ENCODE assay signal across 26 mouse cellular contexts in the genomic region with DNA sequence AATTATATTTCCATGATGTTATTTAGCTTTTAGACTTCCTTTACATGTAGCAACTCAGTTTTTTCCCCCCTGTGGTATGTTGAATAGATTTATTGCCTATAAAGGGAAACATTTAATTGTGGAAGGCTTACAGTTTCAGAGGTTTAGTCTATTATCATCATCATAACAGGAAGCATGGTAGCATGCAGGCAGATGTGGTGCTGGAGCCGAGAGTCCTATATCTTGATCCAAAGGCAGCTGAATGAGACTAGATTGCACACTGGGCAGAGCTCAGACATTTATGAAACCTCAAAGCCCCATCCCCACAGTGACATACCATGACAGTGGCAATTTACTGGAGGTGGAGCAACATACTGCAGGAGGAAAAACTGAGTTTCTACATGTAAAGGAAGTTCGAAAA. TPM values are rescaled to one million over a fixed set of nuclear protein-coding genes. Genes with fewer than 3 reads are reported as not detected.
A peak's percentile ranks its signal among the peaks of the same experiment; 100 is the strongest.
DNase-seq lines count a peak whose midpoint lies in the region; ATAC-seq and TF ChIP-seq lines count a peak whose summit lies in the region.
"Had no signal": no experiment of that assay in that cellular context is flagged by ENCODE, and none has a peak within 500 bp of the region (broad histone marks: within the 10 kb centered on the region; RNA-seq: fewer than 3 reads in every experiment).

No protein-coding gene starts in this region.

- H3K79me2 ChIP-seq in MEL (ENCODE audit: control insufficient read depth, insufficient read depth, low read length, poor library complexity) (no peaks in the 10 kb centered on the region), macrophage (ENCODE audit: inconsistent target) (peaks cover 92% of the 10 kb centered on the region)

- H3K4me3 ChIP-seq in MEL (ENCODE audit: control insufficient read depth in 1 of 2, insufficient read depth in 1 of 2, low read depth in 2 of 2, low read length in 2 of 2) (no peak overlapping the region), macrophage (ENCODE audit: inconsistent target) (no peak overlapping the region)
- H3K4me3 ChIP-seq in midbrain, postnatal 0 days (ENCODE audit: low read depth, low read length): no peak overlapping the region
- H3K4me3 ChIP-seq: forebrain, embryonic 10.5 days; forebrain, embryonic 13.5 days; heart, embryonic 12.5 days; heart, embryonic 15.5 days had no signal

- H3K4me1 ChIP-seq in MEL (ENCODE audit: control insufficient read depth in 1 of 2, insufficient read depth in 2 of 2, low read length in 2 of 2): peaks cover 22 to 39% of the 10 kb centered on the region in 2 experiments
- no peaks in the 10 kb centered on the region for H3K4me1 ChIP-seq in midbrain, postnatal 0 days (ENCODE audit: insufficient read depth, low read length)

- no peak overlapping the region for H3K27ac ChIP-seq in MEL (ENCODE audit: control insufficient read depth, low read depth, low read length)
- peak overlapping the region; percentile 96 for H3K27ac ChIP-seq in macrophage
- H3K27ac ChIP-seq in midbrain, postnatal 0 days (ENCODE audit: low read depth, low read length): no peak overlapping the region
- H3K27ac ChIP-seq: forebrain, embryonic 10.5 days; forebrain, embryonic 13.5 days; heart, embryonic 15.5 days; hindbrain, embryonic 14.5 days; hindbrain, postnatal 0 days had no signal

- H3K36me3 ChIP-seq in MEL (ENCODE audit: control insufficient read depth in 1 of 2, insufficient read depth in 2 of 2, low read length in 2 of 2) (peaks cover 0 to 21% of the 10 kb centered on the region in 2 experiments; a peak in 2 of 4 replicates), macrophage (ENCODE audit: inconsistent target) (no peaks in the 10 kb centered on the region; the same call in 1 of the 2 replicates)
- H3K36me3 ChIP-seq in midbrain, postnatal 0 days (ENCODE audit: insufficient read depth, low read length): no peaks in the 10 kb centered on the region
- H3K36me3 ChIP-seq: forebrain, embryonic 10.5 days; heart, embryonic 12.5 days; heart, embryonic 15.5 days had no signal

- no peak overlapping the region for H3K4me2 ChIP-seq in midbrain, postnatal 0 days (ENCODE audit: low read depth, low read length, poor library complexity, severe bottlenecking)
- H3K4me2 ChIP-seq: forebrain, embryonic 13.5 days; heart, embryonic 12.5 days; heart, embryonic 15.5 days; hindbrain, embryonic 14.5 days had no signal

- H3K9ac ChIP-seq in MEL (ENCODE audit: control insufficient read depth, low read depth, low read length, poor library complexity, severe bottlenecking): no peak overlapping the region
- H3K9ac ChIP-seq in midbrain, postnatal 0 days (replicated peaks; ENCODE audit: low read length, poor library complexity, severe bottlenecking): no peak overlapping the region
- H3K9ac ChIP-seq: forebrain, embryonic 13.5 days; heart, embryonic 12.5 days; heart, embryonic 15.5 days; hindbrain, embryonic 14.5 days had no signal

- no peaks in the 10 kb centered on the region for H3K27me3 ChIP-seq in MEL (ENCODE audit: control insufficient read depth in 1 of 2, insufficient read depth in 2 of 2, low read length in 2 of 2)
- no peaks in the 10 kb centered on the region for H3K27me3 ChIP-seq in midbrain, postnatal 0 days (ENCODE audit: insufficient read depth, low read length)
- H3K27me3 ChIP-seq: forebrain, embryonic 13.5 days; heart, embryonic 12.5 days; heart, embryonic 15.5 days had no signal

- TF ChIP-seq CTCF in MEL (IDR thresholded peaks at IDR 0.05 in 2 of 3, conservative IDR thresholded peaks at IDR 0.05 in 1 of 3; ENCODE audit: control insufficient read depth in 1 of 3, insufficient read depth in 1 of 3, low read depth in 2 of 3, low read length in 3 of 3, poor library complexity in 1 of 3, severe bottlenecking in 1 of 3): no peak
- TF ChIP-seq CTCF in midbrain, postnatal 0 days (IDR thresholded peaks at IDR 0.05): no peak

- WGBS in macrophage (ENCODE audit: missing documents): 45% methylated on average over 2 of the region's 2 CpGs
- 84% methylated on average over 2 of the region's 2 CpGs for WGBS in midbrain, postnatal 0 days

- TF ChIP-seq EP300 in MEL (IDR thresholded peaks at IDR 0.05; ENCODE audit: low read depth in 1 of 2, low read length in 2 of 2): peak; percentile 62 to 66

- DNase-seq in CD4-positive, CD25-positive, alpha-beta regulatory T cell, adult 2 months (ENCODE audit: low read depth, low spot score): peak; percentile 9
- DNase-seq in MEL (ENCODE audit: low read depth, low spot score): peak; percentile 59
- no peak for DNase-seq in midbrain, postnatal 0 days (ENCODE audit: low spot score)
- no peak for DNase-seq in adrenal gland, postnatal 4 days (ENCODE audit: low spot score in 2 of 2)
- DNase-seq in thymus, postnatal 0 days (ENCODE audit: low spot score): no peak
- DNase-seq: adrenal gland, postnatal 10 days; adrenal gland, postnatal 36 days; cerebellum, adult 11-12 months; cerebellum, adult 8-10 months; cerebellum, postnatal 10 days; cerebellum, postnatal 36 days; gastrocnemius, postnatal 10 days; gastrocnemius, postnatal 36 days; heart, adult 11 months; heart, postnatal 10 days; heart, postnatal 4 days had no signal

- H3K9me3 ChIP-seq in MEL (replicated peaks; ENCODE audit: insufficient read depth, low read length): no peaks in the 10 kb centered on the region
- H3K9me3 ChIP-seq in midbrain, postnatal 0 days (ENCODE audit: low read length): no peaks in the 10 kb centered on the region
- H3K9me3 ChIP-seq: forebrain, embryonic 10.5 days; forebrain, embryonic 13.5 days; heart, embryonic 12.5 days; heart, embryonic 15.5 days had no signal

- peak; percentile 40 for ATAC-seq in common myeloid progenitor, adult 5-6 weeks (replicated peaks; ENCODE audit: low read depth, poor library complexity, severe bottlenecking)
- ATAC-seq in midbrain, postnatal 0 days (ENCODE audit: low FRiP score): no peak
- ATAC-seq: forebrain, embryonic 13.5 days; forebrain, embryonic 16.5 days; hindbrain, postnatal 0 days; intestine, postnatal 0 days had no signal

- TF ChIP-seq POLR2A in MEL (IDR thresholded peaks at IDR 0.05; ENCODE audit: control insufficient read depth in 1 of 2, insufficient read depth in 1 of 2, low read depth in 1 of 2, low read length in 2 of 2, poor library complexity in 1 of 2): no peak

- TF ChIP-seq RAD21 in MEL (IDR thresholded peaks at IDR 0.05; ENCODE audit: low read depth, low read length): no peak

TF ChIP-seq in MEL, 35 proteins besides CTCF, POLR2A, EP300 and RAD21:
- TF ChIP-seq RCOR1 (IDR thresholded peaks at IDR 0.05; ENCODE audit: low read depth, low read length): peak; percentile 23; the same call in 1 of the 2 replicates
- no peak for TF ChIP-seq POLR2AphosphoS5 (IDR thresholded peaks at IDR 0.05; ENCODE audit: borderline replicate concordance, low read depth, low read length)
- TF ChIP-seq TBP (IDR thresholded peaks at IDR 0.05; ENCODE audit: low read depth, low read length): no peak
- TF ChIP-seq TAL1 (IDR thresholded peaks at IDR 0.05; ENCODE audit: low read length): peak; percentile 30; the same call in 1 of the 2 replicates
- TF ChIP-seq ELF1 (IDR thresholded peaks at IDR 0.05; ENCODE audit: low read depth, low read length): peak; percentile 13; the same call in 1 of the 2 replicates
- no peak for TF ChIP-seq NELFE (IDR thresholded peaks at IDR 0.05; ENCODE audit: low read depth, low read length)
- peak; percentile 57; the same call in 1 of the 2 replicates for TF ChIP-seq TCF12 (IDR thresholded peaks at IDR 0.05; ENCODE audit: low read depth, low read length)
- no peak for TF ChIP-seq MEF2A (IDR thresholded peaks at IDR 0.05; ENCODE audit: extremely low read depth, insufficient replicate concordance, low read depth, low read length, poor library complexity, severe bottlenecking)
- TF ChIP-seq ETS1 (IDR thresholded peaks at IDR 0.05; ENCODE audit: low read depth, low read length): peak; percentile 56
TF ChIP-seq in MEL: peak in this region for 5.

RNA-seq across cellular contexts. Expression of a gene that starts 28.5 kb away (rescaled TPM):
- 0.46 and 1.4 TPM in 2 replicates for total RNA-seq in MEL (2012; rRNA removed)
- polyA plus RNA-seq in MEL (2012; ENCODE audit: insufficient read depth in 1 of 2, insufficient read length in 2 of 2, low read depth in 1 of 2, low replicate concordance in 2 of 2, missing spikeins in 1 of 2) (under 1 TPM in 1 of 2 experiments, not detected in 1; 0.71 TPM), macrophage (2018) (108 to 246 TPM (median 219 TPM) in 3 replicates)
- 13.7 and 15.9 TPM in 2 replicates for total RNA-seq in common myeloid progenitor, adult 5-6 weeks (2017)
- 1,000 to 10,000 TPM in 8 of 26 experiments, 100 to 1,000 TPM in 18; 260 to 1,350 (median 482) TPM for total RNA-seq in macrophage (2018; cell fraction: chromatin; rRNA removed)
- 100 to 1,000 TPM in 13 of 26 experiments, 10 to 100 TPM in 13; 44.5 to 321 (median 150) TPM for total RNA-seq in macrophage (2018; cell fraction: cytosol; rRNA removed)
- 1,000 to 10,000 TPM in 2 of 26 experiments, 100 to 1,000 TPM in 23, 10 to 100 TPM in 1; 86.3 to 1,212 (median 410) TPM for total RNA-seq in macrophage (2018; cell fraction: nucleus; rRNA removed)
- 6.7 and 6.9 TPM in 2 replicates for total RNA-seq in midbrain, postnatal 0 days (2014; rRNA removed)
- 5.7 and 6.0 TPM in 2 replicates for polyA plus RNA-seq in midbrain, postnatal 0 days (2015; fragmentation: Nextera tagmentation; extraction: Ambion mirVana)
- 1 to 10 TPM; 3.4 to 4.4 TPM for total RNA-seq in adrenal gland, postnatal 4 days (2021)
- 40.5 and 44.5 TPM in 2 replicates for polyA plus RNA-seq in thymus, postnatal 0 days (2015; fragmentation: Nextera tagmentation; extraction: Ambion mirVana)

Comparison
In these comparisons a context has a peak if more than half of its experiments do, and no peak if none do; other contexts are left out.
1. DNase-seq: peak in CD4-positive, CD25-positive, alpha-beta regulatory T cell, adult 2 months (single experiment) and MEL (single experiment); none in midbrain, postnatal 0 days (single experiment), adrenal gland, postnatal 4 days (0 of 2) and thymus, postnatal 0 days (single experiment).